7 mouse cellular contexts compared by ENCODE assay signal in the genomic region with DNA sequence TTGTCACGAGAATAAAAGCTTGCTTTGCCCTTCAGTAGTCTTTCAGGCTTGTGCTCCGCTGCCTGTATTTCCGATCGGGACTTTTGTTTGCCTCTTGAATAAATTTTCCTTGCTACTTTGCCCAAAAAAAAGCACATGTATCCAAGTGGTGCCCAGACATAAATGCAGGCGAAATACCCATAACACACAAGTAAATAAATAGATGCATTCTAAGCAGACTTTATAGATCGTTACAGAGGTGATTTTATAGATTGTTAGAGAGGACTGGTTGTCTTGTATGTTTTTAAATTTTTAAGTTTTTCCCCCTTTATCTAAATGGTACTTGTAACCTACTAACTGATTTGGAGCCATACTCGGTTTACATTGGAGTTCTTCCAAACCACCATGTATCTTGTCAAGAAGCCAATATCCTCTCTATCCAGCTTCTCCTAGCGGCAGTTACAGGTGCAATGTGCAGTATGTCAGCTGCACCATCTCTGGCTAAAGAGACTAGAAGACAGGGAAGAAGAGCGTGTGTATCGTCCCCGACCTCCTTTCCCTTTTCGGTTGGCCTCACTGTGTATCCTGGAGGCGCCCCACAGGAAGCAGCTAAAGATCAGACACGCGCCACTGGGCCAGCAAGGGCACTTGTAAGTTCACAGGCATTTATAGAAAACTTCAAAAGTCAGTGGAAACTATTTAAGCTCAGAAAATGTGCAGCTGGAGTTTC. TPM values are rescaled to one million over a fixed set of nuclear protein-coding genes. Genes with fewer than 3 reads are reported as not detected.
DNase-seq lines count a peak whose midpoint lies in the region; ATAC-seq lines count a peak whose summit lies in the region.

No protein-coding gene starts in this region.

- H3K9ac ChIP-seq in lung, embryonic 15.5 days = no peak overlapping the region

- no peak overlapping the region for H3K27ac ChIP-seq in lung, embryonic 15.5 days

- DNase-seq in lung, adult 18-20 months = no peak
- DNase-seq in kidney, postnatal 10 days = peak; percentile 57
- no peak for DNase-seq in testis, postnatal 14 days (ENCODE audit: low spot score)
- no peak for DNase-seq in left cerebral cortex, postnatal 14 days (ENCODE audit: low spot score in 2 of 2)

- peak overlapping the region; percentile 41 for H3K4me2 ChIP-seq in lung, embryonic 15.5 days

- peak; percentile 60; the same call in 1 of the 2 replicates for ATAC-seq in lung, embryonic 15.5 days (ENCODE audit: borderline replicate concordance, extremely low read depth, low FRiP score, low TSS enrichment)
- ATAC-seq in common myeloid progenitor, adult 5-6 weeks (replicated peaks; ENCODE audit: low read depth, poor library complexity, severe bottlenecking) = peak; percentile 72
- ATAC-seq in megakaryocyte-erythroid progenitor cell, adult 5-6 weeks (replicated peaks; ENCODE audit: low FRiP score, low TSS enrichment, poor library complexity, severe bottlenecking) = peak; percentile 86

- intact Hi-C loops in left cerebral cortex, postnatal 14 days (cut with DNase I) = no loop called here

- H3K4me3 ChIP-seq in lung, embryonic 15.5 days = no peak overlapping the region

- H3K9me3 ChIP-seq in lung, embryonic 15.5 days = no peaks in the 10 kb centered on the region

- 40% methylated on average over 15 of the region's 15 CpGs for WGBS in lung, embryonic 15.5 days

- H3K27me3 ChIP-seq in lung, embryonic 15.5 days = no peaks in the 10 kb centered on the region

- H3K36me3 ChIP-seq in lung, embryonic 15.5 days = no peaks in the 10 kb centered on the region

- H3K4me1 ChIP-seq in lung, embryonic 15.5 days = peaks cover 11% of the 10 kb centered on the region

RNA-seq across cellular contexts. Expression of gene 9530077C05Rik, which starts 18.4 kb away (rescaled TPM):
- polyA plus RNA-seq in lung, embryonic 15.5 days (2015; fragmentation: Nextera tagmentation; extraction: Ambion mirVana) = 5.0 and 5.9 TPM in 2 replicates
- total RNA-seq in common myeloid progenitor, adult 5-6 weeks (2017) = 5.2 and 11.0 TPM in 2 replicates
- 5.8 and 10.7 TPM in 2 replicates for total RNA-seq in megakaryocyte-erythroid progenitor cell, adult 5-6 weeks (2014; fragmentation: Nextera tagmentation)
- total RNA-seq in megakaryocyte-erythroid progenitor cell, adult 5-6 weeks (2017) = 11.7 and 16.4 TPM in 2 replicates
- total RNA-seq in left cerebral cortex, postnatal 14 days (2021) = 1 to 10 TPM; 7.4 to 8.1 TPM

RNA-seq across cellular contexts. Expression of gene Gm17545, which starts 24.4 kb away (rescaled TPM):
- polyA plus RNA-seq in lung, embryonic 15.5 days (2015; fragmentation: Nextera tagmentation; extraction: Ambion mirVana) = not detected in 2 replicates
- total RNA-seq in common myeloid progenitor, adult 5-6 weeks (2017) = not detected in 2 replicates
- total RNA-seq in megakaryocyte-erythroid progenitor cell, adult 5-6 weeks (2014; fragmentation: Nextera tagmentation) = not detected in 2 replicates
- total RNA-seq in megakaryocyte-erythroid progenitor cell, adult 5-6 weeks (2017) = not detected in 2 replicates
- total RNA-seq in left cerebral cortex, postnatal 14 days (2021) = not detected

RNA-seq across cellular contexts. Expression of gene Rp9, which starts 39.9 kb away (rescaled TPM):
- 68.6 and 68.8 TPM in 2 replicates for polyA plus RNA-seq in lung, embryonic 15.5 days (2015; fragmentation: Nextera tagmentation; extraction: Ambion mirVana)
- total RNA-seq in common myeloid progenitor, adult 5-6 weeks (2017) = 182 and 193 TPM in 2 replicates
- 128 and 174 TPM in 2 replicates for total RNA-seq in megakaryocyte-erythroid progenitor cell, adult 5-6 weeks (2014; fragmentation: Nextera tagmentation)
- total RNA-seq in megakaryocyte-erythroid progenitor cell, adult 5-6 weeks (2017) = 257 and 309 TPM in 2 replicates
- total RNA-seq in left cerebral cortex, postnatal 14 days (2021) = 10 to 100 TPM; 39.3 to 42.0 TPM

RNA-seq across cellular contexts. Expression of gene Anln, which starts 40.7 kb away (rescaled TPM):
- polyA plus RNA-seq in lung, embryonic 15.5 days (2015; fragmentation: Nextera tagmentation; extraction: Ambion mirVana) = 56.4 and 57.4 TPM in 2 replicates
- 49.2 and 53.5 TPM in 2 replicates for total RNA-seq in common myeloid progenitor, adult 5-6 weeks (2017)
- total RNA-seq in megakaryocyte-erythroid progenitor cell, adult 5-6 weeks (2014; fragmentation: Nextera tagmentation) = 79.4 and 93.1 TPM in 2 replicates
- 59.5 and 67.9 TPM in 2 replicates for total RNA-seq in megakaryocyte-erythroid progenitor cell, adult 5-6 weeks (2017)
- 1 to 10 TPM; 4.2 to 4.6 TPM for total RNA-seq in left cerebral cortex, postnatal 14 days (2021)

RNA-seq across cellular contexts. Expression of gene Bbs9, which starts 45.8 kb away (rescaled TPM):
- 13.5 and 14.7 TPM in 2 replicates for polyA plus RNA-seq in lung, embryonic 15.5 days (2015; fragmentation: Nextera tagmentation; extraction: Ambion mirVana)
- 16.9 and 20.0 TPM in 2 replicates for total RNA-seq in common myeloid progenitor, adult 5-6 weeks (2017)
- 12.2 and 25.8 TPM in 2 replicates for total RNA-seq in megakaryocyte-erythroid progenitor cell, adult 5-6 weeks (2014; fragmentation: Nextera tagmentation)
- total RNA-seq in megakaryocyte-erythroid progenitor cell, adult 5-6 weeks (2017) = 17.8 and 20.2 TPM in 2 replicates
- total RNA-seq in left cerebral cortex, postnatal 14 days (2021) = 10 to 100 TPM; 24.6 to 28.3 TPM
